Mouse (Mus musculus) CD8-positive naive resting alpha-beta T cell, adult 57 days (primary cell): ENCODE results near the gene Gm26620. TPM values are rescaled to one million over a fixed set of nuclear protein-coding genes. Genes with fewer than 3 reads are reported as not detected.

Experiments used
- total RNA-seq: library from RNA; stranded (reverse); gene quantifications from one replicate; pipeline ENCODE4 v1.2.4, GENCODE M21; 2023

The Gm26620 gene
- total RNA-seq, result not detected

DNA sequence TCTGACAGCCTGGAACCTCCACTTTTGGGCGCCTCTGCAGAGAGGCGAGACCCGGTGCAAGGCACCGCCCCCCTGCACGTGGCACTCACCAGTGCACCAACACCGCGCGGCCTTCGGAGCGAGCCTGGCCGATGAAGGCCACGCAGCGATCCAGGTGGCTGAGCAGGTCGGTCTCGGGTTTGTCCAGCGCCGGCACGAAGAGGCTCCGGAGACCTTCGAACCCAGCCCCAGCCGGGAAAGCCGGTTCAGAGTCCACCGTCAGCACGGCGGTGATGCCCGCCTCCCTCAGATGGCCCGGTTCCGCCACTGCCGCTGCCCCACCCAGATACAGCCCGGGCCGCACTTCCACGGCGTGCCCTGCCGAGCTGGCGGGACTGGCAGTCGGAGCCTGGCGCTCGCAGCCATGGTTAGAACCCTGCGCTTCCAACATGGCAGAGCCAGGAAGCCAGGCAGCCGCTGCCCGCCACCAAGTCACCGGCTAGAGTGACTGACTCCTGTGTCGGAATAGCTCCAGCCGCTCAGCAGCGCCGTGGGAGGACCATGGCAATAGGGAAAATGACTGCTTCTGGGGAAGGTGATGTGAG lies at the start of gene Gm26620, which contains the start of gene Dusp12:
Gene Gm26620 (plus strand): TSS at position 88 of the 584 bp plus-strand sequence.
Gene Dusp12 (minus strand): TSS at position 563 of the 584 bp plus-strand sequence.

GRCm38 (mm10) chr1:170867691-170868105 lies 17.2 kb upstream of the Gm26620 start, which contains the start of gene Atf6:
Atf6 (minus strand) TSS chr1:170867771.

DNA sequence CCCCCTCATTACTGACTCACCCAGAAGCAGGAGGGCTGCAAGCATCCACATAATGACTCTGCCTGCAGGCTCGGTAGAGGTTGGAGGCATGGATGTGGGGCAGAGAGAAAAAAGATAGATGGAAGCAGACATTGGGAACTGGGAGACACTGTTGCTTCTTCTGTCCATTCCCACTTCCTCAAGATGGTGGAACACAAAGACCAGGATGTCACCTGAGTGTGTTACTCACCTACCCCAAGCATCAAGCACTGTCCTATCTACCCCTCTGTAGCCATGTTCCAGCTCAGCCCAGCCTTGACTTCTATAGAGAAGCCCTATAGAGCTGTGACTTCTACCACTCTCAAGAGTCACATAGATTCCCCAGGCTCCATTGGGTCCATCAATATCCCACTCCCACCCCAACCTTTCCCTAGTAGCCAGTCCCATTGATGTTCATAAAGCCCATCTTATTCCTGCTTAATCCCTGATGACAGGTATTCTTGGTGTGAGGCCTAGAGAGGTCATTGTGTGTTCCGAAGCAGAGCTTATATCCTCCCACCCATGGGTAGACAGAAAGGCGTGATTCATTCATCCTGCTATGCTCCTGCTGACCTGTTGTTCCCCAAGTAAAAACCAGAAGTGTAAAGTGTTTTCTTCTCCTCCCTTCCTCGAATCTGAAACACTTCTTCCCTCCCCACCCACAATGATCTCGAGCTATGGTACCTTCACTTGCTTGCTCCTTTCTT lies 28.2 kb downstream of the Gm26620 start, which contains the start of gene Fcrlb:
Gene Fcrlb (minus strand): TSS at position 51 of the 725 bp plus-strand sequence.

DNA sequence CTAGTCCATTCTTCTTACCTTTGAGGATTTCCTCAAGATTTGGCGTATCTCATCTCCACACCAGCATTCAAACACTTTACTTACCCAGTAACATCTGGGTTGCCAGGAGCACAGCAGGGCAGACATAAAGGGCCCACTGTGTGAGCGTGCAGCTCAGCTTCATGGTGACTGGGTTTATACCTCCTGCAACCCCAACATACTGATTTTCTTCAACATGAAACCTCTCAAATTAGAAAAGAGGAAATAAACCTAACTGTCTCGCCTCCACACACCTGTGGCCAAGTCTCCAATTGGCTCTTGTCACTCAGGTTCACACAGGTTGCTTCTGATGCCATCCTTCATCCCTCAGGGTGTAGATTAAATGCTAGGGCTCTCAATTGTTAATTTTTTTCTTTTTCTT lies 42.5 kb downstream of the Gm26620 start, which contains the start of gene Fcrla:
Gene Fcrla (minus strand): TSS at position 206 of the 400 bp plus-strand sequence.

Other genes starting within 250 kb of the Gm26620 start
- not detected for gene Olfml2b, start 240.5 kb upstream of the Gm26620 start, total RNA-seq
- gene Atf6, start 17.3 kb upstream of the Gm26620 start, total RNA-seq, result 8.9 TPM
- gene Dusp12, start 475 bp downstream of the Gm26620 start, total RNA-seq, result 14.8 TPM
- not detected for gene Fcrlb, start 27.9 kb downstream of the Gm26620 start, total RNA-seq
- gene Fcrla, start 42.5 kb downstream of the Gm26620 start, total RNA-seq, result 32.9 TPM
- 18.3 TPM for gene Fcgr2b, start 91.5 kb downstream of the Gm26620 start, total RNA-seq
- gene Fcgr4, start 133.9 kb downstream of the Gm26620 start, total RNA-seq, result 1.3 TPM
- 3.4 TPM for gene Fcgr3, start 179.9 kb downstream of the Gm26620 start, total RNA-seq
- gene Cfap126, start 228.9 kb downstream of the Gm26620 start, total RNA-seq, result not detected